Mouse (Mus musculus) midbrain, embryonic 10.5 days (tissue): Measurements from ENCODE around the gene Lnpep. TPM values are rescaled to one million over a fixed set of nuclear protein-coding genes. Genes with fewer than 3 reads are reported as not detected.

ENCODE experiments used
- DNase-seq: peaks from one replicate; pipeline ENCODE4 v3.0.0-alpha.2; 2017; ENCODE audit warnings: low spot score
- H3K27ac ChIP-seq: fragments of 300-500 bp; sonication (generic); replicated peaks from 2 replicates; pipeline ENCODE4 v1.5.1; 2016; ENCODE audit warnings: mild to moderate bottlenecking
- H3K27me3 ChIP-seq: fragments of 300-500 bp; sonication (generic); 2 replicates; pipeline ENCODE4 v1.6.1; 2016; ENCODE audit warnings: low read depth, mild to moderate bottlenecking; ENCODE audit not compliant: poor library complexity, severe bottlenecking
- H3K36me3 ChIP-seq: fragments of 300-500 bp; sonication (generic); 2 replicates; pipeline ENCODE4 v1.6.1; 2016; ENCODE audit warnings: mild to moderate bottlenecking, moderate library complexity
- H3K4me1 ChIP-seq: fragments of 300-500 bp; sonication (generic); 2 replicates; pipeline ENCODE4 v1.6.1; 2016
- H3K4me3 ChIP-seq: fragments of 300-500 bp; sonication (generic); 2 replicates; pipeline ENCODE4 v1.5.1; 2016; ENCODE audit warnings: mild to moderate bottlenecking, moderate library complexity
- H3K9me3 ChIP-seq: fragments of 300-500 bp; sonication (generic); replicated peaks from 2 replicates; pipeline ENCODE4 v1.6.1; 2016; ENCODE audit warnings: mild to moderate bottlenecking
- WGBS: fragments of 180-500 bp; shearing (Covaris S2); methylation state at CpG from one replicate; pipeline ENCODE4 v1.1.7; 2016; 5-methylcytosine and 5-hydroxymethylcytosine counted together
- polyA plus RNA-seq: library from polyadenylated mRNA; unstranded; fragments of >200 nt; fragmentation: Nextera tagmentation; extraction: Ambion mirVana; gene quantifications from 2 replicates; pipeline ENCODE4 v1.2.1, GENCODE M21; 2016

Gene Lnpep
- polyA plus RNA-seq, 1 experiment from 2014 or later, result 5.7 TPM

DNA sequence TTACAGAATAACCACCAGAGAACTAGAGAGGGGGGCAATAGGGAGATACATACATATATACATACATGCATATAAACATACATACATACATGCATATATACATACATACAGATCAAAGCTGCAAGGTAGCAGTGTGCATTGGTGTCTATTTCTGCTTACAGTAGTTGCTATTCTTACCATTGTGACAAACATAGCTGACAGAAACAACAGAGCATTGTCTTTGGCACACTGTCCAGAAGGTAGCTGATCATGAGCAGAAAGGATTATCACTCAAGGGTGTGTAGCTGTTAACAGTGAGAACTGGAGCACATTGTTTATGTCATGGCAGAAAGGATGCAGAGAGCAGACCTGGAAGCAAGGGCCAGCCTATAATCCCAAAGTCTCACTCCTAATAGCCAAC, 22.1 kb downstream of the Lnpep start:
- Histone ChIP-seq H3K27me3 (no peaks in the 10 kb centered on the region), H3K27ac (no peak overlapping the region), H3K4me1 (no peaks in the 10 kb centered on the region), H3K9me3 (no peaks in the 10 kb centered on the region), H3K36me3 (no peaks in the 10 kb centered on the region), H3K4me3 (no peak overlapping the region)
- no peak for DNase-seq

DNA sequence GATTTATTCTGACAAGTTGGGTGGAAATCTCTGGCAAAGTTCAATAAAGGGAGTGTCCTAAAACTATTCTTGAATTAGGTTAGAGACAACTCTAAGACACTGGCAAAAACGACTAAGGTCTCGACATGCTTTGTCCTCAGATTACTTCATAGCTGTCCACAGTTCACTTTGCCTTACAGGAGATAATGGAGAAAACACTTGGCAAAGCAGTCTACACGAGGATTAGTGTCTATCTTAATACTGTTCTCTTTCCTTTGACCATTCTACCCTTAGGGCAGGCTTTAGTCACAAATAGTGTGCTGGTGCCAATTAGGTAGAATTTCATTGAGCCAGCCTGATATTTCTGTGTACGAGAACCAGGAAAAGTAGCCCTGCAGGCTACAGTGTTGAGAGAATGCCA, 22.5 kb downstream of the Lnpep start:
- no peaks in the 10 kb centered on the region for H3K4me1 ChIP-seq
- no peak overlapping the region for H3K27ac ChIP-seq
- H3K9me3 ChIP-seq, result no peaks in the 10 kb centered on the region
- DNase-seq, result no peak
- WGBS, result 84% methylated on average over 4 of the region's 4 CpGs
- no peak overlapping the region for H3K4me3 ChIP-seq
- H3K36me3 ChIP-seq, result no peaks in the 10 kb centered on the region
- H3K27me3 ChIP-seq, result no peaks in the 10 kb centered on the region

DNA sequence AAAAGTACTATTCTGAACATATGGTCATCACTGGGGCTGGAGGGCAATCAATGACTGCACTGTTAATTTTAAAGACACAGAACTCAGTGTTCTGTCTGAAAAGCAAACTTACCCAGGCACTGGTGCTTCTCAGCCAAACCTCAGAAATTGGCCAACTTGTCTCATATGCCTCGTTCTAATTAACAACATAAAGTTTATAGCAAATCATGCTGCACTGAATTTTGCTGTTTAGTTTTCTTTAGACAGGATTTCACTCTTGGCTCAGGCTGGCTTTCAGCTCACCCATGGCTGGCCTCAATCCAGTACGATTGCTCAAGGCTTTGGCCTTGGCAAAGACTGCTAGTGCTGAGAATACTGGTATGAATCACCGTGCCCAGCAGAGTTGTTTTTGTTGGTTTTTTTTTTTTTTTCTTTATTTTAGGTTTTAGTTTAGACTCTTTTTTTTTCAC, 24.0 kb downstream of the Lnpep start:
- no peaks in the 10 kb centered on the region for H3K9me3 ChIP-seq
- no peaks in the 10 kb centered on the region for H3K4me1 ChIP-seq
- no peak overlapping the region for H3K4me3 ChIP-seq
- no peak for DNase-seq
- H3K27ac ChIP-seq, result no peak overlapping the region
- no peaks in the 10 kb centered on the region for H3K27me3 ChIP-seq
- WGBS, result 89% methylated on average over 3 of the region's 3 CpGs
- no peaks in the 10 kb centered on the region for H3K36me3 ChIP-seq

DNA sequence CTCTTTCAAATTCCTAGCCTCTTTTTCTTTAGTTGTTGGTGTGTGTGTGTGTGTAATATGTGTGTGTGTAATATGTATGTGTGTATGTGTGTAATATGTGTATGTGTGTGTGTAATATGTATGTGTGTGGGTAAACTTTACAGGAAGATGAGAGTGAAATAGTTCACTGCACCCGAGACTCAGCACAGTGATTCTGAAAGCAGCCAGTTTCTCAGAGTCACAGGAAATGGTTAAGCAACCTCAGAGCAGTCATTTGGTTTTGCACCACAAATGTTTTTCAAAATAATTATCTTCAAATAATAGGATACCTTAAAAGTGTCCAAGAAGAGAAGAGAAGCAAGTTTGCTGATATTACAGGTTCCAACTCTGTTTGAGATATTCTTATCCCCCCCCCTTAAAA, 24.8 kb downstream of the Lnpep start:
- DNase-seq, result no peak
- Histone ChIP-seq H3K27me3 (no peaks in the 10 kb centered on the region), H3K27ac (no peak overlapping the region), H3K36me3 (no peaks in the 10 kb centered on the region), H3K4me3 (no peak overlapping the region), H3K4me1 (no peaks in the 10 kb centered on the region), H3K9me3 (no peaks in the 10 kb centered on the region)
- 81% methylated on average over 1 of the region's 1 CpGs for WGBS

DNA sequence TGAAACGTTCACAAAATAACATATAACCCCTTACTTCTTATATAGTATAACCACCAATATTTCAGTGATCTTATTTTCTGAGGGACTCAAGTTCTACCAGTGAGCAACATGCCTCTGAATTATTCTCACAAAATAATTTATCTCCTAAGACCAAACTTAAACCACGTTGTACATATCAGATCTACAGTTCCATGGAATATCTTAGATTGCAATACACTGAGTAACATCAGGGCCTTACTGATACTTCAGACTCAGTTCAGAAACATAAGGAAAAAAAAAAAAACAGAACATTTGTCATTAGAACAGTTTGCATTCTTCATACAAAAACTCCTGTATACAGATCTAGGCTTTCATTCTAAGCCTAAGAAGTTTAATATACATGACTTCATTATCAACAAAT, 26.5 kb downstream of the Lnpep start:
- Histone ChIP-seq H3K4me3 (no peak overlapping the region), H3K27me3 (no peaks in the 10 kb centered on the region), H3K4me1 (no peaks in the 10 kb centered on the region), H3K36me3 (no peaks in the 10 kb centered on the region), H3K9me3 (no peaks in the 10 kb centered on the region), H3K27ac (no peak overlapping the region)
- WGBS, result 91% methylated on average over 2 of the region's 2 CpGs
- no peak for DNase-seq

DNA sequence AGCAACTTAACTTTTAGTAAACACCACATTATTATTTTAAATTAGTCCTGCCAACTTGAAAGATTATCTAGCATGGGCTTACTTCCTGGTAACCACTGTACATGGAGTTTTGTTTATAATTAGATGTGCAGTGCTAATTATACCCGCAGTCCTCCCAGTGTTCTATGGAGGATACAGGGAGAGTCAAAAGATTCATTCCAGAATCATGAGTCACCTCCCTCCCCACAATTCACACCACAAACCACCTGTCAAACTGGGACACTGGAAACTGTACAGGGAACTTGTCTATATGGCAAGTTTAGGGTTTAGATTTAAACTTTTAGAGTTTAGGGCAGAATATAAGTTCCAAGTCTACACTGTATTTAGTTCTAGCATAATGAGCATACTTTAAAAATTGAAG, 31.9 kb downstream of the Lnpep start:
- no peaks in the 10 kb centered on the region for H3K27me3 ChIP-seq
- no peaks in the 10 kb centered on the region for H3K9me3 ChIP-seq
- DNase-seq, result no peak
- 97% methylated on average over 1 of the region's 1 CpGs for WGBS
- H3K27ac ChIP-seq, result no peak overlapping the region
- H3K4me3 ChIP-seq, result no peak overlapping the region
- 0 out of 2 replicates have a peak, but pooled peaks cover 2% of the 10 kb centered on the region for H3K36me3 ChIP-seq
- no peaks in the 10 kb centered on the region for H3K4me1 ChIP-seq

DNA sequence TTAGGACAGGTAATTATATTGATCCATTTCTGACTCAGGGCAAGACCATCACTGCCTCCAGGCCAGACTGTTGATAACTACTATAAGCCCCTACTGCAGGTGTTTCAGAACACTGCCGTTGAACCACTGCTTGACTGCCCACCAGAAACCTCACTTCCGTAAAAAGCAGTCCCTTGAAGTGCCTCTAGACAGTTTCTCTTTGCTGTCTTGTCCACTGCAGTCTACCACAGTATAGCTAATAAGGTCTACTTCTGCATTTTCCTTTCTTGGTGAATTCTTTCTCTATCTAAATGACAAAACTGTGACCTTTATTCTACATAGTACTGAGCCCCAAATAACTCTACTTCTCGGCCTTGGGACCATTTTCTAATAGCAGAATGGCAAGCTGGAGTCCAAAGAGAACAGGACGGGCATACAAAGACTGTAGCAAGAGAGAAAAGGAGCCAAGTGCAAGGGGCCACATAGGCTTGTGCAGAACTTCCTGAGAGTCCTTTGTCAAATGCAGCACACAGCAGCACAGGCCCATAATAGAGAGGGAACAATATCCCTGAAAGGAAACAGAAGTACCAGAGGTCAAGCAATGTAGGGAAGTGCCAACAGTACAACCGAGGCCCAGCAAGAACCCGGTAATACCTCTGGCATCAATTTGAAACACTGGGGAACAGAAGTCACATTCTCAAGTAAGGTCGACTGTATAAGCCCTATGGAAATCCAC, 37.4 kb downstream of the Lnpep start:
- Histone ChIP-seq H3K4me1 (no peaks in the 10 kb centered on the region), H3K27me3 (no peaks in the 10 kb centered on the region), H3K27ac (no peak overlapping the region), H3K4me3 (no peak overlapping the region), H3K9me3 (no peaks in the 10 kb centered on the region), H3K36me3 (0 out of 2 replicates have a peak, but pooled peaks cover 2% of the 10 kb centered on the region)
- no peak for DNase-seq
- 88% methylated on average over 7 of the region's 7 CpGs for WGBS

DNA sequence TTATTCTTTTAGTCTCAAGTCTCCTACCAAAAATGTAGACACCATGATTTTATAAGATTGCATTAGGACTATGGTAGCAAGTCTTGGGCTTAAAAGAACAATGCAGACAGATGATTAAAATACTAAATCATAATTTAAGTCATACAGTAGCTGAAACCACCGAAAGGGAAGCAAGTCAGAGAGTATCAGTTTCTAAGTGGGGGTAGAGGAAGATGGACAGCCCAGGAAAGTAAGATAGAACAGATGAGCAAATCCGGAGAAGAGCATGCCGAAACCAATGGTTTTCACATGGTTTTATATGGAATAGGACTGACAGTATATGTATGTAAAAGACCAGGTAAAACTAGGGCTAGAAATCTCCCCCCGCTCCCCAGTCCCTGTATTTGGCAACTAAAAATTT, 39.7 kb downstream of the Lnpep start:
- H3K9me3 ChIP-seq, result no peaks in the 10 kb centered on the region
- no peaks in the 10 kb centered on the region for H3K27me3 ChIP-seq
- H3K4me1 ChIP-seq, result no peaks in the 10 kb centered on the region
- 92% methylated on average over 4 of the region's 4 CpGs for WGBS
- no peak overlapping the region for H3K4me3 ChIP-seq
- H3K27ac ChIP-seq, result no peak overlapping the region
- no peaks in the 10 kb centered on the region for H3K36me3 ChIP-seq
- DNase-seq, result no peak

DNA sequence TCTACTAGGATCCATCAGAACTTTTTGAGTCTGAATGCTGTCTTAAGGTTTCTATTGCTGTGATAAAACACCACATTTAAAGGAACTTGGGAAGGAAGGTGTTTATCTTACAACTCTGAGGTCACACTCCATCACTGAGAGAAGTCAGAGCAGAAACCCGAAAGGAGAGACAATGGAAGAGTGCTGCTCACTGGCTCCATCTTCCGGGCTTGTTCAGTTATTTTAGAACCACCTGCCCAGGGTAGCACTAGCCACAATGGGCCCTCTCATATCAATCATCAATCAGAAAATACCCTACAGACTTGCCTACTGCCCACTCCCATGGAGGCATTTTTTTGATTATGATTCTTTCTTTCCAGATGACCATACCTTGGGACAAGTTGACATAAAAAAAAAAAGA, 41.0 kb downstream of the Lnpep start:
- Histone ChIP-seq H3K4me3 (no peak overlapping the region), H3K9me3 (no peaks in the 10 kb centered on the region), H3K27ac (no peak overlapping the region), H3K36me3 (peaks cover 2% of the 10 kb centered on the region), H3K4me1 (no peaks in the 10 kb centered on the region), H3K27me3 (no peaks in the 10 kb centered on the region)
- DNase-seq, result no peak
- WGBS, result 58% methylated on average over 2 of the region's 2 CpGs

DNA sequence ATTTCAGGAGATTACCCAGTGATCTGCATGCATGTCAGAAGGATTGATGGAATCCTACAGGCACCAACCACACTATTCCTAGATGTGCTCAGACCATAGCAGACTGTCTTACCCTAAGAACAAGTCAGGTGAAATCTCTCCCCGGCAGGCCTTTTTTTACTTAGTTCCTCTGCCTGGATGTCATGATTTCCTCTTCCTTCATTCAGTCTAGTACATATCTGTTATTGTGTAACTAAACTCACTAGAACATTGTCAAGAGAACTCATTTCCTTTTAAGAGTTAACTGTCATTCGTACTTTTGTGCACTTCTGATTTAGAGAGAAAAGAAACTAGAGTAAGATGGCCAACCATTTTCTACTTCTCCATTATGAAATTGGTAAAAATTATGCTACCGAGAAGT, 43.6 kb downstream of the Lnpep start:
- WGBS, result 91% methylated on average over 3 of the region's 3 CpGs
- H3K27ac ChIP-seq, result no peak overlapping the region
- H3K27me3 ChIP-seq, result no peaks in the 10 kb centered on the region
- H3K36me3 ChIP-seq, result peaks cover 8% of the 10 kb centered on the region
- H3K9me3 ChIP-seq, result no peaks in the 10 kb centered on the region
- no peaks in the 10 kb centered on the region for H3K4me1 ChIP-seq
- no peak for DNase-seq
- H3K4me3 ChIP-seq, result no peak overlapping the region

DNA sequence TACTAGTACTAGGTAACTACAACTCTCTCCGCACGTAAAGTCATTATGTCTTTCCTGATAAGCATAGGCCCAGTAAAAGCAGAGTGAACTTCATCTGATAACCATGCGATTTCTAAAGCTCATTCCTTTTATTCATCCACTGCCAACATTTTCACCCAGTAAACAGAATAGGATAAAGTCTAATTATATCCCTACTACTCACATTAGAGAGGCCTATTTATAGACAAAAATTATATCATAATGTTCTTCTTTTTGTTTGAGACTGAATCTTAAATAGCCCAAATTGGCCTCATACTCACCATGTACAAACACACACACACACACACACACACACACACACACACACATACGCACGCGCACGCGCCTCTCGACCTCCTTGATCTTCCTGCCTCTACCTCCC, 48.5 kb downstream of the Lnpep start:
- 97% methylated on average over 9 of the region's 9 CpGs for WGBS
- H3K27me3 ChIP-seq, result no peaks in the 10 kb centered on the region
- no peaks in the 10 kb centered on the region for H3K4me1 ChIP-seq
- DNase-seq, result no peak
- no peak overlapping the region for H3K4me3 ChIP-seq
- H3K27ac ChIP-seq, result no peak overlapping the region
- peaks cover 43% of the 10 kb centered on the region for H3K36me3 ChIP-seq
- no peaks in the 10 kb centered on the region for H3K9me3 ChIP-seq

DNA sequence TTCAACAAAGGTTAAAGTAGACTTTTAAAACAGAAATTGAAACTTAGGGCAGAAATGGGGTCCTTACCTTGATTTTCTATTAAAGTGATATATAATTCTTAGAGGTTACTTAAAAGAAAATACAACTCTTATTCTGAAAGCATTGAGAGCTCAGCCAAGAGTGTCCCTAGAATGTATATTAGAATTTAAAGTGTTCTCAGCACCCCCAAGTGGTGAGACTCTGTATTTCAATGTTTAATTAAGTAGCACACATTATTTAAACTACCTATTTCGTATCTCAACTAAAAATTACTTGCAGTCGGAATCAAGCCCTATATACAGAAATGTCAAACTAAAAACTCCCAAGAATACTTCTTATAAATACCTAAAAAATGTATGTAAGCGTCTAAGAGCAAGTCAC, 57.8 kb downstream of the Lnpep start:
- Histone ChIP-seq H3K27ac (no peak overlapping the region), H3K9me3 (no peaks in the 10 kb centered on the region), H3K4me3 (no peak overlapping the region), H3K4me1 (no peaks in the 10 kb centered on the region), H3K27me3 (no peaks in the 10 kb centered on the region), H3K36me3 (peaks cover 30% of the 10 kb centered on the region)
- no peak for DNase-seq
- 57% methylated on average over 3 of the region's 3 CpGs for WGBS

DNA sequence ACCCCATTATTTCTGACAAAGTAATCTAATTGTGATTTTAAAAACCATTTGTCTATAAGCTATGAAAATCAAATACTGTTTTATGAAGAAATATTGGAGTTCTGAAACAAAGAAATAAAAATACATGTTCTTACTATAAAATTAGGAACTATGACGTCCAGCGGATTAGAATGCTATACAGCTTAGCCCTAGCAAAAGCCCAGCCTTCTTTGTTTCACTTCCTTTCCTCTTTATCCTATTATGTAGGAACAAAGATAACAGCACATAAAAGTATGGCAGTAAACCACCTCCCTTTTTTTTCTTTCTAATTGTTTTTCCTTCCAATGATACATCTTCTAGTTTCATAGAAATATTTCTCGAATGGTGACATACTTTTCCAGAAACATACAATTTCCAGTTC, 75.9 kb downstream of the Lnpep start:
- peaks cover 31% of the 10 kb centered on the region for H3K36me3 ChIP-seq
- H3K27me3 ChIP-seq, result no peaks in the 10 kb centered on the region
- no peak overlapping the region for H3K4me3 ChIP-seq
- no peaks in the 10 kb centered on the region for H3K9me3 ChIP-seq
- no peak for DNase-seq
- no peaks in the 10 kb centered on the region for H3K4me1 ChIP-seq
- WGBS, result 68% methylated on average over 3 of the region's 3 CpGs
- no peak overlapping the region for H3K27ac ChIP-seq

DNA sequence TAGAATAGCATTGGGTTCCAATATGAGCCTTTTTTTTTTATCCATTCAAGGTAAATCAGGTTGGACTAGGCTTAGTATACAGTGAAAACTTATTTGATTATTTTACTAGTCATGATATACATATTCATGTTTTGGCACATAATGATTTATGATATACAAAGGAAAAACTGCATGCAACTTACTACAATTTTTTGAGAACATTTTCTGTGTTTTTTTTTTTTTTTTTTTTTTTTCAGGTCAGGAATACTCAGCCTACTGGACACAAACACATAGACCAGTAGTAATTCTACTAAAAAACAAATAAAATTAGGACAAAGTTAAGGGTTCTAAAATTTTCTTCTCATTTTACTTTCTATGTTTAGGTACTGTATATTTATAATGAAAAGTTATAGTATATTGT, 93.5 kb downstream of the Lnpep start:
- Histone ChIP-seq H3K27me3 (no peaks in the 10 kb centered on the region), H3K27ac (no peak overlapping the region), H3K9me3 (no peaks in the 10 kb centered on the region), H3K36me3 (peaks cover 73% of the 10 kb centered on the region), H3K4me3 (no peak overlapping the region), H3K4me1 (no peaks in the 10 kb centered on the region)
- no peak for DNase-seq
